ENCODE assay signal across 25 mouse cellular contexts in the genomic region with DNA sequence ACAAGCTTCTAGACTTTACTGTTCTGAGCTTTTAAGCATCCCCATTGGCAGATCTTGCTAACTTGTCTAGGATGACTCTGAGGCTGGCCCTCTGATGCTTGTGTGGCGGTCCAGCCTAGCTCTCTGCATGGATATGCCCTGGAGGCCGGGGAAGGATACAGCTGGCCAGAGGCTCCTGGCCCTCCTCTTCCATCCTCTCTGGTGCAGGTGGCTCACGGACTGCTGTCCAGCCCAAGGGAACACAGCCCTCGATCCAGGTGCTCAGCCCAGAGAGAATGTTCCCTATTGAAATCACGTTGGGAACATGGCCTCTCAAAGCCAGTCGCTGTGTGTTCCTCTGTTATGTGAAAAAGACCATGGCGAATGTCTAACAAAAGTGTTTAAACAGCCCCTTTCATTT. TPM values are rescaled to one million over a fixed set of nuclear protein-coding genes. Genes with fewer than 3 reads are reported as not detected.
"Had no signal": no experiment of that assay in that cellular context is flagged by ENCODE, and none has a peak within 500 bp of the region (broad histone marks: within the 10 kb centered on the region; RNA-seq: fewer than 3 reads in every experiment).

No protein-coding gene starts in this region.

- H3K4me3 ChIP-seq: kidney, embryonic 15.5 days; left cerebral cortex, adult 2 months; liver, embryonic 13.5 days; midbrain, embryonic 13.5 days had no signal

- ATAC-seq: midbrain, embryonic 13.5 days had no signal

- H3K27me3 ChIP-seq: liver, embryonic 13.5 days had no signal

- H3K36me3 ChIP-seq: kidney, embryonic 15.5 days; liver, embryonic 13.5 days; midbrain, embryonic 13.5 days had no signal

- H3K9ac ChIP-seq: kidney, embryonic 15.5 days; liver, embryonic 13.5 days; midbrain, embryonic 13.5 days had no signal

- H3K9me3 ChIP-seq: kidney, embryonic 15.5 days; liver, embryonic 13.5 days; midbrain, embryonic 13.5 days had no signal

- H3K4me1 ChIP-seq: kidney, embryonic 15.5 days; liver, embryonic 13.5 days had no signal

- H3K27ac ChIP-seq: kidney, embryonic 15.5 days; left cerebral cortex, adult 2 months; liver, embryonic 13.5 days; midbrain, embryonic 13.5 days had no signal

- H3K4me2 ChIP-seq: kidney, embryonic 15.5 days; liver, embryonic 13.5 days; midbrain, embryonic 13.5 days had no signal

- DNase-seq: kidney, adult 11 months; kidney, adult 8-10 months; kidney, postnatal 10 days; kidney, postnatal 36 days; layer of hippocampus, postnatal 36 days; liver, embryonic 13.5 days; lung, adult 2 months; lung, postnatal 14 days; lung, postnatal 4 days; retina, postnatal 1 day; right cerebral cortex, postnatal 25 days; thymus, adult 18-20 months; thymus, postnatal 36 days had no signal

RNA-seq across cellular contexts. Expression of a gene that starts 27.8 kb away (rescaled TPM):
- total RNA-seq: liver, adult 2 months; megakaryocyte progenitor cell, adult 5-6 weeks; megakaryocyte-erythroid progenitor cell, adult 5-6 weeks; neutrophil, adult 5-6 weeks had no signal
- polyA plus RNA-seq: kidney, embryonic 15.5 days; limb, embryonic 11.5 days; liver, adult 2 months; liver, embryonic 13.5 days; liver, embryonic 16.5 days; lung, adult 2 months; lung, embryonic 16.5 days; spleen, adult 2 months; urinary bladder, adult 2 months had no signal
